Mouse (Mus musculus): ENCODE data around the gene Gm2035. TPM values are rescaled to one million over a fixed set of nuclear protein-coding genes. Genes with fewer than 3 reads are reported as not detected.
"Not testable (repeated sequence)": the region's sequence is repeated elsewhere in the genome, so short reads cannot be mapped to it uniquely, and the experiment has no call there.

The Gm2035 gene
- not detected in 2 replicates for polyA plus RNA-seq (2012; rRNA removed)

DNA sequence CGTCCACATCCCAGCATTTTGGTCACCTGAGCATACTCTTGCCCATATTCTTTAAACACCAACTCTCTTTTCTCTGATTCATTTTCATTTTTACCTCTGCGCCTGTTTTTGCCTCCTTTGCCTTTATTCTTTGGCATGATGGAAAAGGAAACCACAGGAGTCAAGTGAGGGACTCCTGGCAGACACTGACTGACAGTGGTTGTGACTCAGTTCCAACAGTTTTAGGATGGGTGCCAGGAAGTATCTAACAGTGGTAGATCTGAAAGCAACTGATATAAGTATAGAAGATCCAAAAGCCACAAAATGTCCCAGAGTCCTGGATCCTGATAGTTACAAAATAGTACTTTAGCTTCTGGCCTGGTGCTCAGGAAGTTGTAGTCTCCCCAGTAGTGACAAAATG, at the start of gene Gm2035:
Gm2035 (minus strand) TSS at position 137 of the 400 bp plus-strand sequence.
- H3K4me3 ChIP-seq (replicated peaks; ENCODE audit: insufficient read depth, low read depth, low read length); H3K27ac ChIP-seq (ENCODE audit: insufficient read depth, low read length); H3K4me1 ChIP-seq (ENCODE audit: control insufficient read depth, insufficient read depth, low read length); DNase-seq; H3K27me3 ChIP-seq (ENCODE audit: control insufficient read depth, insufficient read depth, low read length): not testable (repeated sequence)
- 57% methylated on average over 2 of the region's 2 CpGs for WGBS

DNA sequence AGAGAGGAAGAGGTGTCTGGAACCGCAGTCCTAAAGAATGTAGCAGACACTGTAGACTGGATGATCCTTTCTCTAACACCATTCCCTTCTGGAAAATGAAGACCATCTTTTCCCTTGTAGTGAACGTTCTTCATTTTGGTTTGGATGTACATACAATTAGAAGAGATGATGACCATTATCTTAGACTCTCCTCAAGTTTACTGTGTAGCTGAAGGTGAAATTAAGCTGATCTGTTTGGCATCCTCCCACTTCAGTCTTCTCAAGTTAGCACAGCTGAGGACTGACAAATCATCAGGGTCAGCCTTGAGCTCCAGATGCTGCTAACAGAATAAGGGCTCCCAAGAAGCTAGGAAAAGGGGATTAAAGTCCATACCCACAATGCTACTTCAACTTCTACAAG, 34.1 kb upstream of the Gm2035 start, which contains the start of gene Gm2042:
Gm2042 (plus strand) TSS at position 301 of the 400 bp plus-strand sequence.
- not testable (repeated sequence) for DNase-seq; H3K27me3 ChIP-seq (ENCODE audit: control insufficient read depth, insufficient read depth, low read length); H3K4me1 ChIP-seq (ENCODE audit: control insufficient read depth, insufficient read depth, low read length); H3K27ac ChIP-seq (ENCODE audit: insufficient read depth, low read length); H3K4me3 ChIP-seq (replicated peaks; ENCODE audit: insufficient read depth, low read depth, low read length)
- 80% methylated on average over 2 of the region's 2 CpGs for WGBS

DNA sequence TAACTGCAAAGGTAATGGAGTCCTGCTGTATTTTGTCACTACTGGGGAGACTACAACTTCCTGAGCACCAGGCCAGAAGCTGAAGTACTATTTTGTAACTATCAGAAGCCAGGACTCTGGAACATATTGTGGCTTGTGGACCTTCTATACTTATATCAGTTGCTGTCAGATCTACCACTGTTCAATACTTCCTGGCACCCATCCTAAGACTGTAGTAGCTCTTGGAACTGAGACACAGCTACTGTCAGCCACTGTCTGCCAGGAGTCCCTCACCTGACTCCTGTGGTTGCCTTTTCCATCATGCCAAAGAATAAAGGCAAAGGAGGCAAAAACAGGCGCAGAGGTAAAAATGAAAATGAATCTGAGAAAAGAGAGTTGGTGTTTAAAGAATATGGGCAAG, 24.6 kb downstream of the Gm2035 start, which contains the start of gene Gm2022:
Gm2022 (plus strand) TSS at position 301 of the 400 bp plus-strand sequence.
- WGBS, result 92% methylated on average over 1 of the region's 1 CpGs
- DNase-seq; H3K4me3 ChIP-seq (replicated peaks; ENCODE audit: insufficient read depth, low read depth, low read length); H3K27ac ChIP-seq (ENCODE audit: insufficient read depth, low read length); H3K4me1 ChIP-seq (ENCODE audit: control insufficient read depth, insufficient read depth, low read length); H3K27me3 ChIP-seq (ENCODE audit: control insufficient read depth, insufficient read depth, low read length): not testable (repeated sequence)

DNA sequence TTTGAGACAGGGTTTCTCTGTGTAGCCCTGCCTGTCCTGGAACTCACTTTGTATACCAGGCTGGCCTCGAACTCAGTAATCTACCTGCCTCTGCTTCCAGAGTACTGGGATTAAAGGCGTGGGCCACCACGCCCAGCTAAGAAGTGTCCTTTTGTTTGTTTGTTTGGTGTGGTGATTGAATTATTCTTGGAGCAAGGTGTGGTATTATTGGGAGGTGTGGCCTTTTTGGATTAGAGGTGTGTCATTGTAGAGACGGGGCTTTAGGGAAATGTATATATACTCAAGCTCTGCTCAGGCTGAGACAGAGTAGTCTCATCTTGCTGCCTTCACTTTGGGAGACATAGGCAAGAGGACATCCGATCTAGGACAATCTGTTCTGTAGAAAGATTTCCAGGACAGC, 45.9 kb downstream of the Gm2035 start, which contains the start of gene Gm2016:
Gm2016 (plus strand) TSS at position 301 of the 400 bp plus-strand sequence.
- H3K27ac ChIP-seq (ENCODE audit: insufficient read depth, low read length); H3K4me1 ChIP-seq (ENCODE audit: control insufficient read depth, insufficient read depth, low read length); DNase-seq; H3K27me3 ChIP-seq (ENCODE audit: control insufficient read depth, insufficient read depth, low read length); H3K4me3 ChIP-seq (replicated peaks; ENCODE audit: insufficient read depth, low read depth, low read length): not testable (repeated sequence)
- WGBS, result 83% methylated on average over 5 of the region's 5 CpGs

Other genes with a start within 250 kb of the Gm2035 start
- not detected in 2 replicates for gene Gm21319, start 144.1 kb downstream of the Gm2035 start, polyA plus RNA-seq (2012; rRNA removed)
- not detected in 2 replicates for gene Gm21936, start 124.3 kb downstream of the Gm2035 start, polyA plus RNA-seq (2012; rRNA removed)
- not detected in 2 replicates for gene BB287469, start 103.3 kb downstream of the Gm2035 start, polyA plus RNA-seq (2012; rRNA removed)
- not detected in 2 replicates for gene Gm2001, start 77.5 kb downstream of the Gm2035 start, polyA plus RNA-seq (2012; rRNA removed)
- gene Gm2016, start 45.8 kb downstream of the Gm2035 start, polyA plus RNA-seq (2012; rRNA removed), result not detected in 2 replicates
- not detected in 2 replicates for gene Gm2022, start 24.5 kb downstream of the Gm2035 start, polyA plus RNA-seq (2012; rRNA removed)
- not detected in 2 replicates for gene Gm2042, start 34.2 kb upstream of the Gm2035 start, polyA plus RNA-seq (2012; rRNA removed)
- not detected in 2 replicates for gene Gm2075, start 92.0 kb upstream of the Gm2035 start, polyA plus RNA-seq (2012; rRNA removed)
- gene Gm6803, start 98.9 kb upstream of the Gm2035 start, polyA plus RNA-seq (2012; rRNA removed), result not detected in 2 replicates
- gene Gm2056, start 107.1 kb upstream of the Gm2035 start, polyA plus RNA-seq (2012; rRNA removed), result not detected in 2 replicates
- gene Gm16368, start 163.8 kb upstream of the Gm2035 start, polyA plus RNA-seq (2012; rRNA removed), result not detected in 2 replicates